Mouse (Mus musculus): ENCODE measurements around the gene Sh3gl3.
A peak's percentile ranks its signal among the peaks of the same experiment; 100 is the strongest.

DNA sequence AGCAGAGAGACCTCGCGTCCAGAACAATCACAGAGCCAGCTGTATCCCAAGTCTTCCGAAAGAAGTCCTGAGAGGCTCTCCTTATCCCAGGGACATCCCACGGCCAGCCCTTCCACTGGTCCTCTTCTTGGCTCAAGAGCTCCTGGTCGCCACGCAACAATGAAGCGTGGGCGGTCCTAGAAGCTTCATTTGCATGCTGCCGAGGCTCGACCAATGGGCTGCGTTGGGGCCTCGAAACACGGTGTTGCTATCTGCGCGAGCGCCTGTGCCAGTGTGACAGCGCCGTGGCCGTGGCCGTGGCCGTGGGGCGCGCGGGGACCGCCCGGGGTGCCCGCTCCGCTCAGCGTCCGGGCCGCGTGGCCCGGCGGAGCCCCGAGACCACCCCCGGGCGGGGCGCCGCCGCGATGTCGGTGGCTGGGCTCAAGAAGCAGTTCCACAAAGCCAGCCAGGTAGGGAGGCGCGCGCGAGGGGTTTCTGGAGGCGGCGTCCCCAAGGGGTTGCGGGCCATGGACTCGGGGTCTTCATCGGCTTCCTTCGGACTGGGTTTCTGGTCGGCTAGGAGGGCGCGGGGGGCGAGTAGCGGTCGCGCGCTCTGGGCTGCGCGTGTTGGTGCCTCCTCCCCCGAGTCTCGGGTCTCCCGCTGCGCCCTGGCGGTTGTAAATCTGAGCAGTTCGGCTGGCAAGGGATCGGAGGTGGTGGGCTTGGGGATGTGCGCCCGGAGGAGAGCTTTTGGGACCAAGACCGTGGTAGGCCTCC is 1.1 kb downstream of the Sh3gl3 start:
- TF ChIP-seq CTCF (IDR thresholded peaks at IDR 0.05; ENCODE audit: borderline replicate concordance, extremely low read depth, insufficient read depth, insufficient read length) (0 out of 2 replicates have a peak, but pooled peaks have one; percentile 2), POLR2A (IDR thresholded peaks at IDR 0.05; ENCODE audit: borderline replicate concordance, extremely low read depth, insufficient read depth, insufficient read length, poor library complexity, severe bottlenecking) (peak; percentile 44; the same call in 1 of the 2 replicates)

All from brain, embryonic 14.5 days (tissue).